In the genomic region with DNA sequence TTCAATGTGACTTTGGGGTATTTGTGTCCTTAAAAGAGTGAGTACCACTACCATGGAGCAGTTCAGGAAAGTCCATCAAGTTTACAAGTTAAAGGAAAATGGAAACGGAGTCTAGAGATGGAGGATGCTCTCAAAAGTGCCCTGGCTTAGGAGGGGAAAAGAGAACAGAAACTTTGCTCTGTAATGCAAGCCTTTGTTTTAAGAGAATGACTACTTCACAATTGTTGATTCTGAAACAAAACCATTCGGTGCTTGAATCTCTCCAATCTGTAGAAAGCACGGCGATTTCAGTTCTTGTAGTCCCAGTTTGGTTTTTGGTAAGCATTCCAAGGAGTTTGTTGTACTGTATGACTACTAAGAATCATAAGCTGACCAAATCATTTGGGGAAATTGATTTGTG, we compare ENCODE assay signal across 31 mouse cellular contexts.
"Had no signal": no experiment of that assay in that cellular context is flagged by ENCODE, and none has a peak within 500 bp of the region (broad histone marks: within the 10 kb centered on the region; RNA-seq: fewer than 3 reads in every experiment).

No protein-coding gene starts in this region.

- H3K4me1 ChIP-seq: intestine, embryonic 15.5 days had no signal

- H3K27me3 ChIP-seq: heart, embryonic 12.5 days; heart, embryonic 13.5 days; heart, embryonic 15.5 days; hindbrain, embryonic 12.5 days; hindbrain, embryonic 13.5 days; hindbrain, embryonic 15.5 days; intestine, embryonic 15.5 days; kidney, embryonic 15.5 days had no signal

- H3K9me3 ChIP-seq: heart, embryonic 12.5 days; heart, embryonic 13.5 days; heart, embryonic 15.5 days; hindbrain, embryonic 10.5 days; hindbrain, embryonic 12.5 days; hindbrain, embryonic 13.5 days; hindbrain, embryonic 15.5 days; intestine, embryonic 15.5 days; kidney, embryonic 15.5 days had no signal

- H3K27ac ChIP-seq: heart, embryonic 13.5 days; heart, embryonic 15.5 days; hindbrain, embryonic 10.5 days; hindbrain, embryonic 12.5 days; hindbrain, embryonic 13.5 days; hindbrain, embryonic 14.5 days; hindbrain, embryonic 15.5 days; hindbrain, postnatal 0 days; intestine, embryonic 15.5 days; kidney, embryonic 15.5 days; kidney, postnatal 0 days; layer of hippocampus, adult 2 months; left cerebral cortex, adult 2 months had no signal

- H3K36me3 ChIP-seq: heart, embryonic 12.5 days; heart, embryonic 13.5 days; heart, embryonic 15.5 days; hindbrain, embryonic 10.5 days; hindbrain, embryonic 12.5 days; hindbrain, embryonic 13.5 days; hindbrain, embryonic 15.5 days; intestine, embryonic 15.5 days; kidney, embryonic 15.5 days had no signal

- H3K9ac ChIP-seq: heart, embryonic 12.5 days; heart, embryonic 13.5 days; heart, embryonic 15.5 days; hindbrain, embryonic 12.5 days; hindbrain, embryonic 13.5 days; hindbrain, embryonic 14.5 days; hindbrain, embryonic 15.5 days; intestine, embryonic 15.5 days; kidney, embryonic 15.5 days had no signal

- H3K4me2 ChIP-seq: heart, embryonic 11.5 days; heart, embryonic 12.5 days; heart, embryonic 13.5 days; heart, embryonic 15.5 days; hindbrain, embryonic 12.5 days; hindbrain, embryonic 13.5 days; hindbrain, embryonic 14.5 days; hindbrain, embryonic 15.5 days; intestine, embryonic 15.5 days; kidney, embryonic 15.5 days had no signal

- H3K4me3 ChIP-seq: heart, embryonic 12.5 days; heart, embryonic 13.5 days; heart, embryonic 15.5 days; hindbrain, embryonic 10.5 days; hindbrain, embryonic 12.5 days; hindbrain, embryonic 13.5 days; hindbrain, embryonic 15.5 days; intestine, embryonic 15.5 days; kidney, embryonic 15.5 days; layer of hippocampus, adult 2 months; left cerebral cortex, adult 2 months had no signal

- DNase-seq: heart, postnatal 10 days; heart, postnatal 14 days; heart, postnatal 36 days; heart, postnatal 4 days; kidney, adult 11 months; kidney, adult 18-20 months; kidney, adult 2 months; kidney, adult 8-10 months; kidney, adult 9 months; kidney, postnatal 10 days; kidney, postnatal 14 days; kidney, postnatal 25 days; kidney, postnatal 36 days; kidney, postnatal 4 days; layer of hippocampus, adult 9-11 months; layer of hippocampus, postnatal 36 days had no signal
